Mouse (Mus musculus): ENCODE results near the gene Csk. TPM values are rescaled to one million over a fixed set of nuclear protein-coding genes. Genes with fewer than 3 reads are reported as not detected.
A peak's percentile ranks its signal among the peaks of the same experiment; 100 is the strongest.

The Csk gene
- polyA plus RNA-seq, 1 experiment, result 75.0 TPM

- 54% methylated on average over 3 of the region's 3 CpGs for WGBS
- no peak for DNase-seq (ENCODE audit: low read depth, low spot score)
These were observed 43.0 kb downstream of the Csk start for GRCm38 (mm10) chr9:57610359-57610826.

GRCm38 (mm10) chr9:57609803-57610202 is 43.6 kb downstream of the Csk start:
- no peak for DNase-seq (ENCODE audit: low read depth, low spot score)
- 51% methylated on average over 3 of the region's 3 CpGs for WGBS

GRCm38 (mm10) chr9:57606139-57606851 is 47.1 kb downstream of the Csk start, which contains the start of gene Cplx3:
Gene Cplx3, minus strand, starts transcription at chr9:57606281.
- no peak for DNase-seq (ENCODE audit: low read depth, low spot score)
- WGBS, result 8% methylated on average over 24 of the region's 24 CpGs

GRCm38 (mm10) chr9:57605503-57605902 is 47.9 kb downstream of the Csk start:
- 27% methylated on average over 9 of the region's 9 CpGs for WGBS
- no peak for DNase-seq (ENCODE audit: low read depth, low spot score)

- WGBS, result 80% methylated on average over 4 of the region's 4 CpGs
- DNase-seq (ENCODE audit: low read depth, low spot score), result no peak
These were observed 48.6 kb downstream of the Csk start for GRCm38 (mm10) chr9:57604875-57605274.

DNA sequence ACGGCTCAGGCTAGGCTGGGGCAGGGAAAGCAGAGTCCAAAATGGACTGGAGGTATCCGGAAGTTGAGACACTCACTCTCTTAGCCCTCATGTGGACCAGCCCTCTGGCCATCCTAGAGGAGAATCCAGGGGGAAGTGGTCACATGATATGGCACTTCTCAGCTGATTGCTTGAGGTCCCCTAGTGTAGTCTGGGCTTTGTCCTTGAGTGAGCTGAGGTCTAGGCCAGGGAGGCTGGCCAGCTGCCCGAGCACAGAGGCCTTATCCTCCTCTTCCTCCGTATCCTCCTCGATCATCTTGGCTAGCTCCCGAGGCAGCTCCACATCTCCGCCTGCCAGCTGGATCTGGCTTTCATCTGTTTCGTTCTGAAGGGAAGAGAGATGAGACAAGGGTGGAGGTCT is 51.3 kb downstream of the Csk start:
- DNase-seq (ENCODE audit: low read depth, low spot score), result no peak
- WGBS, result 65% methylated on average over 8 of the region's 8 CpGs

- 9% methylated on average over 2 of the region's 2 CpGs for WGBS
- no peak for DNase-seq (ENCODE audit: low read depth, low spot score)
These were observed 52.1 kb downstream of the Csk start for GRCm38 (mm10) chr9:57601353-57601706.

DNA sequence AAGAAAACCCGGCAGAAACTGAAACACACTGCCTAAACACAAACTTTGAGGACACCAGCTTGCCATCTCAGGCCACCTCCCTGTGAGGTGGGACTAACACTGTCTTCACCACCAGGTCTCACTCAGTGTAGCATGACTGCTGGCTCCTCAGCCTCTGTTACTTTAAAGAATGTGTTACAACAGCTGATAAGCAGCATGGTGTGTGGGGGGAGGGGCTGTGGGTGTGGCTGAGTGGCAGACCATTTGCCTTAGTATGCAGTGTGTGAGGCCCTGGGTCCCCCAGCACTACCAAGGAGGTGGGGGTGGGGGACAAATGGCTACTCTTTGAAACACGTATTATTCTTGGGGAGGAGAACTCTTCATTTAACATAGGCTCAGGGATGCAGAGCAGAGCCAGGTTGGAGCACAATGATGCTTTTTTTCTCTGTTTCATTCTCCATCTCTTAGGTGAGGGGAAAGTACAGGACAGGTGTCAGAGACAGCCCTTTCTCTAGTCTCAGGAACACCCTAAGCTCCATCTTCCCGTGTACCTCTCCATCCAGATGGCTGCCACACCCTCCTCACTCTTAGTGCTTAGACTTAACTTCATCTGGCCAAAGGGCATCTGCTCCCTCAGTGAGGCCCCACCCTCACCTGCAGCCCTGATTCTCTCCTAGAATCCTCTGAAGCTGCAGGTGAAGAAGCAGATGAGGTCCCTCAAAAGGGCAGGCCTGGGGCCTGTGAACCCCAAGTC is 52.6 kb downstream of the Csk start:
- WGBS, result 12% methylated on average over 3 of the region's 3 CpGs
- DNase-seq (ENCODE audit: low read depth, low spot score), result no peak

DNA sequence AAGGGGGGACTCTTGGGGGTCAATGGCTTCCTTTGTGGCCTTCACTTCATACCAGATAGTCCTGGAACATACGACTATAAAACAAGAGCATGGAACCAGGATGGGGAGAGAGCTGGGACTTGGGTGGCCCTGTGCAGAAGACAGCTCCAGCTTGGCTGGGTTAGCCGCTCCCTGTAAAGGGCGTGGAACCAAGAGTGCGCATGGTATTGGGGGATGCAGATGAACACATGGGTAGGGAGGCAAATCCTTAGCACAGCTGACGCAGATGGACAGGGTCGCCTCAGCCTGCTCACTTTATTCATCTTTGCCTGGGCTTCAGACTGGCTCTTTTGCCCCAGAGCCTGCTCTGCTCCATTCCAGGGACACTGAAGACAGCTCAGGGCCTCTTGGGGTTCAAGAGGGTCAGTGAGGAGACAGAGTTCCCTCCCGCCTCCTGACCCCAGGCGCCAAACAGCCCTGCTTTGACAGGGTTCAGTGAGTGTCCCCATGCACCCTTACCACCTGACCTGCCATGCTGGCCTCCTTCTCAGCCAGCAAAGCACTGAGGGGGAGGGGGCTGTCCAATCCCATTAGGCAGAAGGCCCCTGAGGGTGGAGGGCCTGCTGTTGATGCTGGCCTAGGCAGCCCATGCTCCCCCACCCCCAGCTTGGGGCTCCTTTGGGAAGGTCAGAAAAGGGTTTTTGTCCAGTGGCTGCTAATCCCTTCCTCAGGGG is 54.4 kb downstream of the Csk start:
- no peak for DNase-seq (ENCODE audit: low read depth, low spot score)
- WGBS, result 72% methylated on average over 8 of the region's 8 CpGs

DNA sequence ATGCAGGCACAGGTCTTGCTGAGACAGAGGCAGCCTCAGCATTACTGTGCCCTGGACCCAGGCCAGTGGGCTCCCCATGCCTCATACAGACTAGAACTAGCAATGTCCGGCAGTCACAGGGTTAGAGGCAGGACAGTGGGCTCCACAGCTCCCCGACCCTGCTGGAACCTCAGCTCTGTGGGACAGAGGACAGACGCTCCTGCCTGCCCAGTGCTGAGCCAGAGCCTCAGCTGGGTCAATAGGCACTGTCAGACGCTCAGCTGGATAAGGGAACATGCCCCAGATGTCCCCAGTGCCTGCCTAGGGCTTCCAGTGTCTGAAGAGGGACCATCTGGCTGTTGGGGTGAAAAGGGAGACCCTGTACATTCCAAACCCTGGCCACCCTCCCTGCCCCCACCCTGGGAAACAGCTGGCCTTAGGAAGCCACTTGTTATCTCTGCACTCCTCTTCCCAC is 55.5 kb downstream of the Csk start:
- no peak for DNase-seq (ENCODE audit: low read depth, low spot score)
- WGBS, result 46% methylated on average over 4 of the region's 4 CpGs

DNA sequence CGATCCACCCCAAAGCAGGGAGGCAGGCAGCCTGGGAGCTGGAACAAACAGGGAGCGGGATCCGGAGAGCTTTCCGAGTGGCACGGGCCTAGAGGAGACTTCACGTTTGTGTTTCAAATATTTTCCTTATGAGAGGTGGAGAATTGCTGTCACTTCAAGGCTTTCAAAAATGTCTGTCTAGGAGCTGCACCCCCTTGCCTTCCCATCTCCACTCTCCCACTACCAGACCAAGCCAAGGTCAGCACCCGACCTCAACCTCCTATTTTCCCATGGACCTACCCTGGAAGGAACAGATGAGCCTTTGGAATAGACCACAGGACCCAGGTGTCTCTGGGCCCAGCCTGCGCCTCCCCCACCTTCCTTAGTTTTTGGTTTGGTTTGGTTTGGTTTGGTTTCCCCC is 56.2 kb downstream of the Csk start:
- WGBS, result 86% methylated on average over 8 of the region's 8 CpGs
- DNase-seq (ENCODE audit: low read depth, low spot score), result no peak

DNA sequence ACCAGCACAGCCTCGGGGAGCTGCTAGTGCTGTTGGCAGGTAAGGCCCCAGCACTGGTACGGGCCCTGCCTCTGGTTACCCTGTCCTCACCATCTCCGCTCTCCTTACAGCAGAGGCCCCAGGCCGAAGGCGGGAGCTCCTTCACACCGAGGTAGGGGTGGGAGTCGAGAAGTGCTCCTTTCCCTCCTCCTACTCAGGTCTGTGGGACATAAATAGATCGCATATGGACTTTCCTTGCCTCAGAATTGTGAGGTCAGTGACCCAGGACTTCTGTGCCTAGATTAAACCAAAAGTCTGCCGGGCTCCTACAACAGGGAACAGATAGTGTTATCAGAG is 59.3 kb downstream of the Csk start:
- no peak for DNase-seq (ENCODE audit: low read depth, low spot score)
- WGBS, result 80% methylated on average over 9 of the region's 9 CpGs

GRCm38 (mm10) chr9:57593454-57594173 is 59.8 kb downstream of the Csk start:
- no peak for DNase-seq (ENCODE audit: low read depth, low spot score)
- WGBS, result 60% methylated on average over 12 of the region's 12 CpGs

- DNase-seq (ENCODE audit: low read depth, low spot score), result no peak
- 64% methylated on average over 5 of the region's 5 CpGs for WGBS
These were observed 62.7 kb downstream of the Csk start for GRCm38 (mm10) chr9:57590726-57591125.

GRCm38 (mm10) chr9:57589224-57590126 is 64.0 kb downstream of the Csk start, which contains the start of gene Ulk3:
Gene Ulk3, plus strand, starts transcription at chr9:57589452.
- under 1% methylated on average over 58 of the region's 58 CpGs for WGBS
- DNase-seq (ENCODE audit: low read depth, low spot score), result peak; percentile 46

DNA sequence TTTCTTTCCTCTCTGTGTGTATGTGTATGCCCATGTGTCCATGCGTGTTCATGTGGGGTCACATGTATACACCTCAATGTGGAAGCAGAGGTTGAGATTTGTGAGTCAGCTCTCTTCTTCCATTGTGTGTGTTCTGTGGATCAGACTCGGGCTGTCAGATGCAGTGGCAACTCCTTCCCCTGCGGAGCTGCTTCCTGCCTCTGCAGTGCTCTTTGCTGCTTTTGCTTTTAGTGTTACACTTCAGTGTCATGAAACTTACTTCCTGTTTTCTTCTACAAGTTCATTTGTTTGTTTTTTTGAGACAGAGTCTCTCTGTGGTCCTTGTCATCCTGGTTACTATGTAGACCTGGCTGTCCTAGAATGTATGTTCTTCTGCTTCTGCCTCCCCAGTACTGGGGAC is 68.4 kb downstream of the Csk start:
- DNase-seq (ENCODE audit: low read depth, low spot score), result no peak
- 82% methylated on average over 3 of the region's 3 CpGs for WGBS

- 81% methylated on average over 6 of the region's 6 CpGs for WGBS
- DNase-seq (ENCODE audit: low read depth, low spot score), result no peak
These were observed 76.1 kb downstream of the Csk start for GRCm38 (mm10) chr9:57577144-57577849.

Data from large intestine, adult 2 months (tissue).